Comparison of ENCODE assay signal across 8 mouse cellular contexts in genomic region chr16:6349381-6349780, GRCm38 (mm10).
DNase-seq lines count a peak whose midpoint lies in the region; ATAC-seq and TF ChIP-seq lines count a peak whose summit lies in the region.

No protein-coding gene starts in this region.

- H3K36me3 ChIP-seq in ES-Bruce4 (ENCODE audit: control insufficient read depth, insufficient read depth, low read length, poor library complexity, severe bottlenecking), result no peaks in the 10 kb centered on the region
- H3K36me3 ChIP-seq in forebrain, embryonic 14.5 days (ENCODE audit: control insufficient read depth, insufficient read depth, low read length), result no peaks in the 10 kb centered on the region

- H3K4me1 ChIP-seq in ES-Bruce4 (ENCODE audit: control insufficient read depth, insufficient read depth, low read length), result no peaks in the 10 kb centered on the region
- peaks cover 4% of the 10 kb centered on the region; the same call in 1 of the 2 replicates for H3K4me1 ChIP-seq in forebrain, embryonic 14.5 days (ENCODE audit: control insufficient read depth, insufficient read depth, low read length)

- no peak for TF ChIP-seq CTCF in ES-Bruce4 (IDR thresholded peaks at IDR 0.05; ENCODE audit: low read depth, low read length)

- no peak for ATAC-seq in cerebellum, adult (ENCODE audit: insufficient number of reproducible peaks, low FRiP score, low TSS enrichment)
- peak; percentile 49 for ATAC-seq in forebrain, embryonic 14.5 days
- no peak for ATAC-seq in CD4-positive, CD25-positive, alpha-beta regulatory T cell, adult 4 months
- ATAC-seq in megakaryocyte, adult 5-6 weeks (ENCODE audit: poor library complexity, severe bottlenecking), result no peak

- H3K9me3 ChIP-seq in ES-Bruce4 (replicated peaks; ENCODE audit: control insufficient read depth, insufficient read depth, low read length, poor library complexity, severe bottlenecking), result no peaks in the 10 kb centered on the region
- H3K9me3 ChIP-seq in forebrain, embryonic 14.5 days (replicated peaks; ENCODE audit: control insufficient read depth, low read length), result no peaks in the 10 kb centered on the region

- DNase-seq in cerebellum, adult 11 months, result peak; percentile 56
- peak; percentile 59 for DNase-seq in forebrain, embryonic 14.5 days (ENCODE audit: low spot score)
- peak; percentile 47 to 56 for DNase-seq in left cerebral cortex, postnatal 25 days (ENCODE audit: low spot score in 2 of 2)
- peak; percentile 23 to 26 for DNase-seq in right cerebral cortex, postnatal 36 days (ENCODE audit: low spot score in 2 of 2)

- TF ChIP-seq POLR2A in ES-Bruce4 (IDR thresholded peaks at IDR 0.05; ENCODE audit: insufficient read depth, low read length), result no peak

- H3K27me3 ChIP-seq in ES-Bruce4 (ENCODE audit: control insufficient read depth, insufficient read depth, low read length, poor library complexity, severe bottlenecking), result peaks cover 5% of the 10 kb centered on the region
- no peaks in the 10 kb centered on the region for H3K27me3 ChIP-seq in forebrain, embryonic 14.5 days (replicated peaks; ENCODE audit: control insufficient read depth, insufficient read depth, low read length)

- H3K9ac ChIP-seq in ES-Bruce4 (ENCODE audit: low read depth, poor library complexity, severe bottlenecking), result no peak overlapping the region
- H3K9ac ChIP-seq in forebrain, embryonic 14.5 days (ENCODE audit: low read length), result peak overlapping the region; percentile 71

- intact Hi-C loops in left cerebral cortex, postnatal 25 days (cut with DNase I), result loop anchor here (2.0 kb wide), 1 partner anchor 81 kb away; no protein-coding TSS in a partner anchor

- H3K4me3 ChIP-seq in ES-Bruce4 (ENCODE audit: low read depth, low read length), result peak overlapping the region; percentile 42; the same call in 1 of the 2 replicates
- peak overlapping the region; percentile 47 for H3K4me3 ChIP-seq in forebrain, embryonic 14.5 days (ENCODE audit: low read depth, low read length)

- TF ChIP-seq EP300 in ES-Bruce4 (IDR thresholded peaks at IDR 0.05; ENCODE audit: insufficient read depth, low read depth, low read length), result no peak

- WGBS in forebrain, embryonic 14.5 days, result 16% methylated on average over 16 of the region's 16 CpGs

- peak overlapping the region; percentile 73 for H3K4me2 ChIP-seq in forebrain, embryonic 14.5 days (ENCODE audit: low read length)

- no peak overlapping the region for H3K27ac ChIP-seq in ES-Bruce4 (ENCODE audit: insufficient read depth, low read length)
- peak overlapping the region; percentile 89; the same call in 1 of the 2 replicates for H3K27ac ChIP-seq in forebrain, embryonic 14.5 days (ENCODE audit: low read depth, low read length)
